Mouse (Mus musculus) neural tube, embryonic 10.5 days (tissue): ENCODE data around the gene Bag6.

Experiments used
- DNase-seq: peaks from one replicate; pipeline ENCODE4 v3.0.0-alpha.2; 2017; ENCODE audit warnings: low spot score; ENCODE audit errors: extremely low spot score

Gene Bag6

GRCm38 (mm10) chr17:35165451-35166155 lies 30.6 kb downstream of the Bag6 start:
- DNase-seq: no peak

- DNase-seq: no peak
Observed at GRCm38 (mm10) chr17:35166352-35167035, 31.5 kb downstream of the Bag6 start.

DNA sequence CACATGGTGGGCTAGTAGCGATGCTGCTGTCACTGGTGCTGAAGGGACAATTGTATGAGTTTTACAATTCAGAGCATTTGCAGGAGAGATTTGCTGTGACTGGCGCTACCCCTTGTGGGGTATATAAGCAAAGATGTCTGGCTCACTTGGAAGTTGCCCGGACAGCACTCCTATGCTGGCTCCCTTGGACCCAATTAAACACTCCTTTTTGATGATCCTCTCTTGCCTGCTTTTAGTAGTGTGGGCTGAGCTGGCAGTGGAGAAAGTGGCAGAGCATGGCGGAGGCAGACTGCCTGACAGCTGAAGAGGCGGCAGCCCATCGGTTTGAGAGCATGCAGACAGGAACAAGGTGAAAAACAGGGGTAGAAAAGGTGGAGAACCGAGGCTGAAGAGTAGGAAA lies 32.8 kb downstream of the Bag6 start:
- no peak for DNase-seq

DNA sequence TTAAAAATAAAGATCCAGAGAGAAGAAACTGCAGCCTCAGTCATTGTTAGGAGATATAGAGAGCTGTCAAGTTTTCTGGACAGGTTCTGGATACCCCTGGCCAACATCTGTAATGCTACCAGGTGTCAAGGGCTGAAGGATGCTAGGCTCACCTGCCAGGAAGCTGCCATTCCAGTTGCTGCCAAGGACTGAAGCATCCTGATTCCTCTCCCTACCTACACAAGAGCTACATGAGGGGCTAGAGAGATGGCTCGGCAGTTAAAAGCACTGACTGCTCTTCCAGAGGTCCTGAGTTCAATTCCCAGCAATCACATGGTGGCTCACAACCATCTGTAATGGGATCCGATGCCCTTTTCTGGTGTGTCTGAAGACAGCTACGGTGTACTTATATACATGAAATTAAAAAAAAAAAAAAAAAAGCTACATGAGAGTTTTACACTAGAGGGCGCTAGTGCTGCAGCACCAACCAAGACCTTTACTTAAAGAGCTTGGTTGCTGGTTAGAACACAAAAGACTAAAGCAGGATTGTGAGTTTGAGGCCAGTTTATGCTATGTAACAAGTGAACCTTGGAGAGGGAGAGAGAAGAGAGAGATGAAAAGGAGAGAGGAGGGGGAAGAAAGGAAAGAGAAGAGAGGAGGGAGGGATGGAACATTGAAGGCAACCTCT lies 33.7 kb downstream of the Bag6 start:
- no peak for DNase-seq

- DNase-seq: no peak
Observed at GRCm38 (mm10) chr17:35172445-35173234, 37.7 kb downstream of the Bag6 start.

DNA sequence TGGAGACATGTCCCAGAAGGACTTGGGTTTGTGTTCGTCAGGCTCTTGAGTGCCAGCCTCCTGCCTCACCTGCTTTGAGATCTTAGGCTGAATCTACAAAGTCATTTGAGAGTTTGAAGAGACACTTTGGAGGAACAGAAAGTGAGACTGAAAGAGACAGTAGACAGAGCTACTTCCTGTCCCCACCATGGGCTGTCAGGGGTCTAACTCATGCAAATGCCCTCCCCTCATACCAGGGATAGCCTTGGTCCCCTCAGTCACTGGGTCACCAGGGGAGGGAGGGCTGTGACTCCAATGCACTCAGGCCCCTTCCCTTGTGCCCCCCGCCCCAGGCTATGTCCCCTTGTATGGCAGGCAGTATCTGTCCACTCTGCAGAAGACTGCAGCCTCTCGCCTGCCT lies 38.4 kb downstream of the Bag6 start:
- DNase-seq: no peak

GRCm38 (mm10) chr17:35174201-35174977 lies 39.4 kb downstream of the Bag6 start:
- no peak for DNase-seq

- no peak for DNase-seq
Observed at GRCm38 (mm10) chr17:35175382-35175781, 40.4 kb downstream of the Bag6 start.

GRCm38 (mm10) chr17:35175968-35176367 lies 41.0 kb downstream of the Bag6 start, which contains the start of gene Aif1:
Aif1 (minus strand) TSS chr17:35176068.
- no peak for DNase-seq

GRCm38 (mm10) chr17:35178528-35178927 lies 43.5 kb downstream of the Bag6 start:
- DNase-seq: peak; percentile 73

DNA sequence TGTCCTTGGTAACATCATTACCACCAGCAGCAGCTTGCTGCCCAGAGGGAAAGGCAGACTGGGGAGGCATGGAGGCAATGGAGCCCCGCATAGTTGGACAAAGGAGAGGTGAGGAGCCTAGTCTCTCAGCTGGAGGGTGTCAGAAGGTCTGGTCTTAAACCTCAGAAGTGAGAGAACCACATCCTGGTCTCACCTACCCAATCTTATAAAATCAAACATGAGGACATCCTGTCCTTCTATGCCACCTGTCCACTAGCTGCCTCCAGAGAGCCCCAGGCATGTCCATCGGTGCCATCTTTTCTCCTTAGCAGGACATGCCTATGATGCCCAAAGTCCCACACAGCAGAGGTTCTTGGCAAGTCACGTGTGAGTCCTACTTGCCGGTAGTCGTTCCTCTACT lies 45.1 kb downstream of the Bag6 start:
- no peak for DNase-seq

DNA sequence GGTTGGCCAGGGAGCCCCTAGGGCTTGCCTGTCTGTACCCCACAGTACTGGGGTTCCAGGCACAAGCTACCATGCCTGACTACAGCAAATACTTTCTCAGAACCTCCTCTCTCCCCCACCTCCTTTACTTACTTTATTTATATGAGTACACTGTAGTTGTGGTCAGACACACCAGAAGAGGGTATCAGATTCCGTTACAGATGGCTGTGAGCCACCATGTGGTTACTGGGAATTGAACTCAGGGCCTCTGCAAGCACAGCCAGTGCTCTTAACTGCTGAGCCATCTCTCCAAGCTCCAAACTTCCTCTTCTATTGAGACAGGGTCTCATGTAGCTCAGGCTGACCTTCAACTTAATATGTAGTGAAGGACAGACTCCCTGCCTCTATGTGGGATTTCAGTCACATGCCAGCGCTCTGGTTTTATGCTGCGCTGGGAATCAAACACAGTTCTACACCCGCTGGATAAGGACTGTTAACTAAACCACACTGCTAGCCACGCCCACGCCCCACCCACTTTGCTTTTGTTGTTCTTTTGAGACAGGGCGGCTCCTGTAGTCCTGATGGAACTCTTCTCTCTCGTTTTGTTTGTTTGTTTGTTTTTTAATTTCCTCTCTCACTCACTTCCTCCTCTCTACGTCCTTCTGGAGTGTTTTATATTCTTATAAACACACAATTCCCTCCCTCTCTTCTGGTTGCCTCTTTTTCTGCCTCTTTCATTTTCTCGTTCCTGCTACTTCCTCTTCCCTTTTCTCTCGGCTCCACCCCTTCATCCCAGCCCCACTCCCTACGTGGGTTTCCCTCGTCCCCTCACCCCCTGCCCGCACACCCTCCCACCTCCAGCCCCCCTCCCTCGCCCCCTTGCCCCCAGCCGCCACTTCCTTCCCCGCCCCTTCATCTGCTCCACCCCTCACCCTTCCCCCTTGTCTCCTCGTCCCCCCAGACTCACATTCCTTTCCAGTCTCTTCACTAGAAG lies 50.9 kb downstream of the Bag6 start:
- peak; percentile 56 for DNase-seq

GRCm38 (mm10) chr17:35186681-35187080 lies 51.7 kb downstream of the Bag6 start:
- DNase-seq: peak; percentile 58

- DNase-seq: no peak
Observed at GRCm38 (mm10) chr17:35187345-35187744, 52.4 kb downstream of the Bag6 start.

DNA sequence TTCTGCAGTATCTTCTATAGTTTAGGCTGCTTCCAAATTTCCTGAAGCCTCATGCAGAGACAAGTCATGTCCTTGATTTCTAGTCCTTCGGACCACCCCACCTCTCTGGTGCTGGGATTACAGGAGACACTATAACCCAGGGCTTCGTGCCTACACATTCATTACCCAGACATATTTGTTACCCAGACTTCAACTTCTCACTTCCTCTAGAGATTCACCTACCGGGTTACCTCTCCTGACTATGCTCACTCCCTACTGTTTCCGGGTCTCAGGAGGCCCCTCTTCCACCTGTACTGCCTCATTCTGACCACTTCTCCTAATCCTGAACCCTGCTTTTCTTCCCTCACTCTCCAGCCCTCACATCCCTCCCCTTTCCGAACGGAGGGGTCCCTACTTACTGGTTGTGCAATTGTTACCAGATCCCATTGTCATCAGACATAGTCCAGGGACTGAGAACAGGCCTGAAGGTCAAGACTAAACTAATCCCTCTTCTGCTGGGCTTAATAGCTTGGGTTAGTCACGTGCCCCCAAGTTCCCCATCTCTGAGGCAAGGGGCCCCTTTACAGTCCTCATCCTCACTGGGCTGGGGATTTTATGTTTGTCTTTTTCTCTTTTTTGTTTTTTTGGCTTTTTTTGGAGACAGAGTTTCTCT lies 53.1 kb downstream of the Bag6 start, which contains the start of gene Lst1:
Gene Lst1 (minus strand): TSS at position 481 of the 652 bp plus-strand sequence.
- no peak for DNase-seq

DNA sequence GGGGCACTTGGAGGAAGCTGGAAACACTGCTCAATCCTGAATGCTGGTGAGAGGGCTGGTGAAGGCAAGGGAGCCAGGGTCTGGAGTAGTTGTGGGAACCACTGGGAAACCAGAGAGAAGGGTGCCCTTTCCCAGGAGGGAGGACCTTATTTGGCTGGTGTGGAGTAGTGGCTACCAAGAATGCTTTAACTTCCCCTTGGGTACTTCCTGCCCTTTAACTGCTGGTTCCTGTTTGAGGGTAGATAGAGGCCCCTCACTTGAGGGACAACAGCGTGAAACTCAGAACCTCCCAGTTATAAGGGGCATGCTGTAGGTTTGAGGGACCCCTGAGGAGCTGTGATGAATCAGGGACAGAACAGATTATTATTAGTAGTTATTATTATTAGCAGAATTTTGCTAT lies 54.2 kb downstream of the Bag6 start:
- DNase-seq: no peak

- no peak for DNase-seq
Observed at GRCm38 (mm10) chr17:35190096-35190495, 55.1 kb downstream of the Bag6 start.

- DNase-seq: no peak
Observed at GRCm38 (mm10) chr17:35191723-35192122, 56.7 kb downstream of the Bag6 start.

DNA sequence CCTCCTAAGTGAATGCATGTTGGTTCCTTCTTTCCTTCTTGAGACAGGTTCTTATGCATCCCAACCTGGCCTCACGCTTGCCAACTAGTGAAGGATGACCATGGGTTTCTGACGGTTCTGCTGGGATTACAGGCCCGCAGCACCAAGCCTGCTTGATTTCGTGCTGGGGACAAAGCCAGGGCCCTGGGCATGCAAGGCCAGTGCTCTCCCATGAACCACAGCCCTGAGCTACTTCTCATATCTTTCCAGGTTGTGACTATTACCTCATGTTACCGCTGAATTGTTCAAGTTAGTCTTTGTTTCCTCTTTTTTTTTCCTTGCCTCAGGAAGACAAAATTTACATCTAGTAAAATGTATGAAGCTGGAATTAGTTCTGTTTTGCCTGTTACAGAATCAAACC lies 57.9 kb downstream of the Bag6 start:
- DNase-seq: no peak
